Mouse (Mus musculus): ENCODE data around the gene Prss2.
"Not testable (repeated sequence)": the region's sequence is repeated elsewhere in the genome, so short reads cannot be mapped to it uniquely, and the experiment has no call there.

Gene Prss2

DNA sequence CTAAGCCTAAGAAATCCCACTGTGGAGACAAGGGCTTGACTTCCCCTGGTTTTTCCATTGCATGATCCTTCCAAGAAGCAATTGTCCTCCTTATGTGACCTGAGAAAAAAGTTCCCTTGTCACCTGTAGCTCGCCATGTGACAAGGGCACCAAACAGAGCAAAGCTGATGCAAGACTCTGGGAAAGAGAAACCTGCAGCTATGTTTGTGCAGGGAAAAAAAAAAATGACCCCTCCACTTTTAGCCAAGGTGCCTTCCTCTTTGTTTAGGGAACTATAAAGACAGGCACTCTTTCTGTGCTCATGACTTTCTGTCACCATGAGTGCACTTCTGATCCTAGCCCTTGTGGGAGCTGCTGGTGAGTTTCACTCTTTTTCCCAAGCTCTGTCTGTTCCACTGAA lies at the start of gene Prss2:
Prss2 (plus strand) TSS at position 301 of the 400 bp plus-strand sequence.
- no peak for DNase-seq

DNA sequence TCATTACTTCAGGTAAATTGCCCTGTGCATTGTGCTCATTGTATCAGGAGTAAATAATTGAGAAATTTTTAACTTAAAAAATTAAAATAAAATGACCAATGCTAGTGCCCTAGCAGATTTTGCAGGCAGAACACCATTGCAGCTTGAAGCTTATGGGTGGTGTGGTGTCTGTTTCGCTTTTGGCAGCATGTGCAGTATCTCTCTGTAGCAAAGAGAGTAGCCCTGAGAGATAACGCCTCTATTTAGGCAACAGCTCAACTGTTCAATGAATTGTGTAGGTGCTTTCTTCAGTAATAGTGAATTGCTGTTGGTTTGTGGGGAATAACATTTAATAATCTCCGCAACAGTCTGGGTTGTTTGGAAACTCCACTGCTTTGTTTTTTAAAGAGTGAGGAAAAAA lies 22.2 kb upstream of the Prss2 start:
- DNase-seq: no peak

DNA sequence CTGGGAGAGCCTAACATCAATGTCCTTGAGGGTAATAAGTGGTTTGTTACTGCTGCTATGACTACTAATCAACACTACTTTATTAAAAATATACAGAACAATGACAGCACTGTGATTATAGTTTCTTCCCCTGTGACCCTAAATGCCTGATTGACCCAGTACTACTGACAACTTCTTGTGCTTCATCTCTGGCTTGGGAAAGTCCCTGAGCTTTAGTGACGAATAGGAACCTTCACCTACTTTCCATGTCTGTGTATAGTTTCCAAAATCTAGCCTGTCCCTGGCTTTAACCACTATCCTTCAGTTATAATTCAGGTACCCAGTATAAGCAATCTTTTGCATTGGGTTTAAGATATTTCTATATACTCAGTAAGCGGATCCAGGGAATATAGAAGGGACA lies 16.7 kb upstream of the Prss2 start:
- DNase-seq: no peak

DNA sequence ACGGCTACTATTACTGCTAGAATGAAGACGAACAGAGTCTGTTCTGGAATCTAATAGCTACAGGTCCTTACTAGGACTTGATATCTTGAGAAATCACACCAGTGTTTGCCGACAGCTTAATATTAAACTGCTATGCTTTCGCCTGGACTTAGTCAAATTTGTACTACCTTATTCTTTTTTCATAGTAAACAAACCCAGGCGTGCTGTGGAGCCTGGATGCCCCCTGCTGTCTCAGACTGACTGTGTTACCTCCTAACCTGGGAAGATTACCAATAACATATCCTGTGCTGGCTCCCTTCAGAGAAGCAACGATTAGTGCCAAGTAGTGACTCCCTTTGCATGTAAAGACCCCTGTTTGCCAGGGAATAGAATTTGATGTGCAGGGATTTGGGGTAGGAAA lies 16.3 kb upstream of the Prss2 start:
- no peak for DNase-seq

DNA sequence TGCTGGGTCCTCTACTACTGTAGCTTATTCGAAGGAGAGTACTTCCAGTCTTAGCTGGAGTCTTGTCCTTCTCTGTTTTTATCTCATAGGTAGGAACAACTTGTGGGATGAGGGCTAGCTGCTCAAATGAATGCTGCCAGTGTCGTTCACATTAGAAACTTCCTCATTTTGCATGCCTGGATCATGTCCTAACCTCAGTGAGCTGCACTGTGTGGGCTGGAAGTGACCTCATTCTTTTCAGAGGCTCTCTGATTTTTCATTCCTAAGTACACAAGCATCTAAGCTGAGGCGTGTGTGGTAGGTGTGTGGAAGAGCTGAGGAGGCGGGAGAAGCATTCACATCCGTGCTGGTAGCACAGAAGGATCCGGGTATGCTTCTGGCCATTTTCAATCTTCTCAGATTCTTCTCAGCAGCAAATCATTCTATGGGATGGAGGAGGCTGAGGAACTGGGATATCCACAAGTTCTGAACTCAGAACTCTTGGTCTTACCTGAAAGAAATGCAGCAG lies 3.5 kb upstream of the Prss2 start:
- no peak for DNase-seq

DNA sequence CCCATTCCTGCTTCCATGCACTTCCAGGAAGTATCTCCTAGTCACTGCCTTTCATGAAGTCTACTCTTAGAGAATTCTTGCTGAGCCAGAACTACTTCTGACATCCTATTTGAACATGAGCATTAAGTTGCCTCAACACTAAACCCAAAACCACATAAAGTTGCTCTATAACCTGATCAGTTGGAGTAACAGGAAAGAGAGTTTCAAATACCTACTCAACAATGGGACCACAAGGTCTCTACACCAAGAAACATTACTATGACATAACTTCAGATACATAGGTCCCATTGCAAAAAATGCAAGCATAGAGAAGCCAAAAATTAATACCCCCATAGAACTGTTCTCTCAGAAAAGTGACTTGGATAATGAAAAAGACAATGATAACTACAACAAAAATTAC lies 4.9 kb downstream of the Prss2 start:
- DNase-seq: no peak

DNA sequence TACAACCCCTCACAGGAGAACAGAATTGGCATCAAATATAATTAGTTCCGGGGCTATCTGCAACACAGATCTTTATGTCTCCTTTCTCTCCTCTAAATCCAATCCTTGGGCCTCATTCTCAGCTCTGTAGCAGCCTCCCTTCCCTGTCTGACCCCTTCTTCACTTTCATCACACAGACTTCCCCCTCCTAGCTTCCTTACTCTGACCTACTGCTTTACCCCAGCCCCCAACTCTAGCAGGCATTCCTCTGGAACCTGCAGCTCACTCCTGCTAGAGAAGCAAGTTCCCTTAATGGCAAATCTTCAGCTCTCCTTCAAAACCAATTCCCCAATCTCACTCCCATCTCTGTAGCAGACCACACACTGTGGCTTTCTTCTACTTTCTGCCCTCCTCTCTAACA lies 5.8 kb downstream of the Prss2 start:
- no peak for DNase-seq

DNA sequence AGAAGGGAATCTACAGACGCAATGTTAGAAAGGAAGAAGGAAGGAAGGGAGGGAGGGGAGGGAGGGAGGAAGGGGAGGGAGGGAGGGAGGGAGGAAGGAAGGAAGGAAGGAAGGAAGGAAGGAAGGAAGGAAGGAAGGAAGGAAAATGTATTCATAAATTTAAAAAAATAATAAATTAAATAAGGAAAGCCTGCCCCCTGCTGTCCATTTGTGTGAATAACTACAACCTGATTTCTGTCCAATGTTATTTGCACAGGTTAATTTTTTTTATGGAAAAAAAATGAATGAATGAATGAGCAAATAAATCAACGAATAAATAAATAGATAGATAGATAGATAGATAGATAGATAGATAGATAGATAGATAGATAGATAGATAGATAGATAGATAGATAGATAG lies 8.4 kb downstream of the Prss2 start:
- DNase-seq: not testable (repeated sequence)

DNA sequence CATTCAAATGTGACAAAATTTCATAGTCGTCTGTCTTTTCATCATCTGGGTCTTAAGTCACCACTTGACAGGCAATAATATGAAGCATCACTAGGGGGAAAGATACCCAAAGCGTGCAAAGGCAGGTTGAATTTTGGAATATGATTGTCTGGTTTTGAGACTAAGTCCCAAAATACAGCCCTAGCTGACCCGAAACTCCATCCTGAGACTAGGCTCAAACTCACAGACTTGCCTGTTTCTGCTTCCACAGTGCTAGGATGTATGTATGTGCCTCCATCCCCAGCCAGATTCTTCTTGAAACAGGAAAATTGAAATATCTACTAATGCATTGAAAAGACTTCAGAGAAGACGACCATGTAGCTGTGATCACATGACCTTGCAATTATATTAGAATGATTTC lies 10.6 kb downstream of the Prss2 start:
- no peak for DNase-seq

DNA sequence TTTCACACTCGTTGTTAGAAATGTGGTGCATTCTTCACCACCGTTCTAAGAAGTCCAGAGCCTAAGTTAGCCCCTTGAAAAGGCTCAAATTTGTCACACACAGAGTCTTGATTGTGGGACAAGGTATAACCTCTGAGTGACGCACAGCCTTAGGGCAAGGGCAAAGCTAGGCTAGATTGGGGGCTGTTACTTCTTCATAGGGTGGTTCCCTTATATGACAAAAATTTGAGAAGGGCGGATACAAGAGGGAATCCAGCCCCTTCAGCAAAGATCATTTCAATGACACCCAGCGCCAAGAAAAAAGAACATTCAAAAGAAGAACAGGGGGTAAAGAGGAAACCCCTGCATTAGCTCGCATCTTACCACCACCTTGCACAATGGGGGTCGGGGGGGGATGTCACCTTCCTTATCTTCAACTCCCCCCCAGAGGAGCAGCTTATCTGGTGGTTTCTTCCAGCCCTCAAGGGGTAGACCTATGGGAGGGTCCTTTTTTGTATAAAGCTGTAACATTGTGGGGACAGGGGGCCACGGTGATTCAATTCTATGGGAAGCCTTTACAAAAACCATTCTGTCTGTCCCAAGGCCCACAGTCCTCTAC lies 11.2 kb downstream of the Prss2 start:
- DNase-seq: no peak

DNA sequence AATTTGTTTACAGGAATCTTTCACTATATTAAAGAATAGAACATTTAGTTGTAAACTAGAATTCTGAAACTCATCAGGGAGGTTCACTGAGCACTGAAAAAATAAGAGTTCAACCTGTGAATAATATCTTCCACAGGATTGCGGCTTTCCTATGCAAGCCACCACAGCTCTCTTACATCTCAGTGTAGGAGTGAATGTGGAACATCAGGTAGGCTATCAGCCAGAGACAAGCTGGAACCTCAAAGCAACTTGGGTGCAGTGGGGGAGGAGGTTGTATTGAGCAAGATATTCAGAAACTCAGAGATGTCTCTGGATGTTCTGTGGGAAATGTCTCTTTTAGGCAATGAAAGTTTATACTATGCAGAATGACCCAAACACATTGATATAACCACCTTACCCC lies 15.8 kb downstream of the Prss2 start:
- no peak for DNase-seq

DNA sequence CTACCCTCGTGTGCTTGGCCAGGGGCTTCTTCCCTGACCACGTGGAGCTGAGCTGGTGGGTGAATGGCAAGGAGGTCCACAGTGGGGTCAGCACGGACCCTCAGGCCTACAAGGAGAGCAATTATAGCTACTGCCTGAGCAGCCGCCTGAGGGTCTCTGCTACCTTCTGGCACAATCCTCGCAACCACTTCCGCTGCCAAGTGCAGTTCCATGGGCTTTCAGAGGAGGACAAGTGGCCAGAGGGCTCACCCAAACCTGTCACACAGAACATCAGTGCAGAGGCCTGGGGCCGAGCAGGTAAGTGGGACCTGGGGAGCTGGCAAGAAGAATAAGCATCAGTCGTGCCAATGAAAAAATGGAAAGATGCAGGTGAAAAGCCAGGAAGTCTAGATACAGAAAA lies 16.7 kb downstream of the Prss2 start:
- not testable (repeated sequence) for DNase-seq

DNA sequence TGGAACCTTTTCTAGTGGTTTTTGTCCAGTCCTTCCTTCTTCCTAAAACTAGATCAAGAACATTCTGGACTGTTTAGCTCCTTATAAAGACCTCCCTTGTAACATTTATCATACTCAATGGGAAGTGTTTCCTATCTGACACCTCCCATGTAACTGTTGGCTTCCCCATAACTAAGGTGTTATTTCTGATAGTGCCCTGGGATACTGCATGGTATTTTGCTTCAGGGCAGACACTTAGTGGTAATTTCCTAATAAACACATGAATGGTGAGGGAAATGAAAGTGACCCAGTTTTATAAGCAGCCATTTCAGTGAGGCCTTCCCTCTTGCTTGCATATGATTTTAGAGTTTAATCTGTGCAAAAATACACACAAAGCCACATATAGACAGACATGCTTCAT lies 19.2 kb downstream of the Prss2 start:
- no peak for DNase-seq

DNA sequence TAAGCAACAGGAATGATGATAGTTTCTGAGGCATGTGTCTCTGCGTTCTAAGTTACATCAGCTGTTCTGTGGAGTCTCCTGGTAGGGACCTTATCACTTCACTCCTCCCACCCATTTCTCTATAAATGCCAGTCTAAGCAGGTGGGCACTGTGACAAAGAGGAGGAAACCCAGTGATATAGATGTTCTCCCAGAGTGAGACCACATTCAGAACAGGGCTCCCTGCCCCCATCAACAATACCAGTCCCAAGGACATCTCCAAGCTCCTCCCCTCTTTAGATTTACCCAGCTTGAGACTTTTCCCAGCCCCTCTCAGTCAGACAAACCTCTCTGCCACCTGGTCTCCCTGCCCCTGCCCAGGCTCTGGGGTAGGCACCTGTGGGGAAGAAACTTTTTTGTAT lies 20.2 kb downstream of the Prss2 start:
- no peak for DNase-seq

DNA sequence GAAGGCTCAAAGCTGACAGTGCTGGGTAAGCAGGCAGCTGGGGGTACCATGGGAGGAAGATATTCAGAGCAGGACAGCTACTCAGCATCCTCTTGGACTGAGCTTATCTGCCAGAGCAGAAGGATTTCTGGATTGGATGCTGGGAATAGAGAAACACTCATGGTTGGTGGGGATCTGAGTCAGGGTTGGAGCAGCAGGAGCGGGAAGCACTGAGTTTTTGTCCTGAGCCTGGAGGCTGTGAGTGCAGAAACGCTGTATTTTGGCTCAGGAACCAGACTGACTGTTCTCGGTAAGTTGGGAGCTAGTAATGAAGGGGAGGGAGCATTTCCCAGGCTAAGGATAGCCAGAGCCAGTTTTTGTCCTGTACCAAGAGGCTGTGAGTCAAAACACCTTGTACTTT lies 21.4 kb downstream of the Prss2 start:
- DNase-seq: no peak

DNA sequence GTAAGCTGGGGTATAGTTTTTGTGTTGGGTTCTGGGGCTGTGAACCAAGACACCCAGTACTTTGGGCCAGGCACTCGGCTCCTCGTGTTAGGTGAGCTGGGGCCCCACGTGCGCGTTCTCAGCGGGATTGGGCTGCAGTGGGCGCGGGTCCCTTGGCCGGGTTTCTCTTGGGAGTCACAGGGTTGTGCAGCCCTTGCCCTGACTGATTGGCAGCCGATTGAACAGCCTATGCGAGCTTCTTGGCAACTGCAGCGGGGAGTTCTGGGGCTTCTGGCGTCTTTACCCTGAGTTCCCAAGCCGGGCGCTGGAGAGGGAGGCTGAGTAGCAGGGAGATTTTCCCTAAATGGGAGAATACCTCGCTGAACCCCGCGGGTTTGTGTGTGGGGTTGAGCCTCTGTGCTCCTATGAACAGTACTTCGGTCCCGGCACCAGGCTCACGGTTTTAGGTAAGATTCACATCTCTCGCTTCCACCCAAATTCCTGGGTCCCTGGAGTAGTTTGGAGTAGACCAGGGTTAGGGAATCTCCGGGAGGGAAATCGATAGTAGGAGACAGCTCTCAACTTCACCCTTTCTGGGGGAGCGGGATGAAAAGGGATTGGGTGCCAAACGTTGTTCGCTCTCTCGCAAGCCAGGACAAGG lies 21.9 kb downstream of the Prss2 start:
- DNase-seq: no peak

DNA sequence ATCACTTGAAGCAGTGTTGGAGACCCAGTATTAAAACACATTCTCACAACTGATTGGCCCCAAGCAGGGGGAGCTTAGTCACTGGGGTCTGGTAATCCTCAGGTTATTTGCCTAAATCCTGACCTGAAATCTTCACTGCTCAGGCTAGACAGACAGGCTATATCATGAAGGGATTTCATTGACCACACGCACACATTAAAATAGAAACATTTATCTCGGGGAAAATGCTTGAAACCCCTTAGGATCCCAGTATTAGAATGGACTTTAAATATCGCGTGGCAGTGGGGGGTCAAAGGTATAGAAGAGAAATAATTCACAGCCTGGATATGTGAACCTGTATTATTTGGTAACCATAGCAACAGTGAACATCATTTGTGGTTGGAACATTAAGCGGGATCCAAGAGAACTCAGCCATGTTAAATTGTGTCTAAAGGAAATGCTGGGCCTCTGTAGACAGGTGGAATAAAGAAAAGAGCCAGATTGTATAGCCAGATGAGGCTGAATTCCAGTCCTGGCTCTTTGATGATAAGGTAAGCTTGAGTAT lies 22.9 kb downstream of the Prss2 start:
- DNase-seq: no peak

DNA sequence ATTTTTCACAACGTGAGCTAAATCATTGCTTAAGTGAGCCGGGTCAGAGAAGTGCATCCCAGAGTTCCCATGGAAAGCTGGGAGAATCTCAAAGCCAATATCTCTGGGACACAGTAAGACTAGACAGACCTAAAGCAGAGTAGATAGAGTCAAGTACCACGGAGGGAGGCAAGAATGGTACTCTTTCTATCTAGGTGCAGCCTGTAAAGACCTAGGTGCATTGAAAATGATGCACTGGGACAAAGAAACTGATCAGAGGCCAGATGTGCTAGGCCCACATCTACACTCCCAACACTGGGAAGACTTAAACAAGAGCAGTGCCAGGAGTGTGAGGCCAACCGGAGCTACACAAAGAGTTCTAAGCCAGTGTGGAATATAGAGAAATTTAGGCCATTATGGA lies 23.7 kb downstream of the Prss2 start:
- no peak for DNase-seq

DNA sequence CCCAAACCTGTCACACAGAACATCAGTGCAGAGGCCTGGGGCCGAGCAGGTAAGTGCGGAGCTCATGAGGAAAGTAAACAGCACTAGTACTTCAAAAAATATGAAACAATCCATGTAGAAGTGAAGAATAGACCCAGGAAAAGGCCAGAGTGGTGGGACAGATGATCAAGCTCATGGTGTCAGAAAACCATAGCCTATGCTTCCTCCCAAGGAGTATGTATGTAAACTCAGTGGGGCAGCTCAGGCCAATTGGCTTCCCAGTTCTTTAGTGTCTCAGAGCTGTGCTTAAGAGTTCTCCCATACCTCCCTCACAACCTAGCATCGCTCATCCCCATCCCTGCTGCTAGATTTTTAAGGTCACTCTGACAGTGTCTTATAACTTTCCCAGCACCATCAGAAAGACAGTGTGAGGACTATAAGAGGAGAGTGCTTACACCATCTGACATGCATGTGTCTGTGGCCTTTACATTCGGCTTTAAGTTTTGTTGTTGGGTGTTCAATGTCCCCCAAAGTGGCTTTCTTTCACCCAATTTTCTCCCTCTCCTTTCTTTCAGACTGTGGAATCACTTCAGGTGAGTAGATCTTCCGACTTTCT lies 25.6 kb downstream of the Prss2 start:
- DNase-seq: no peak

DNA sequence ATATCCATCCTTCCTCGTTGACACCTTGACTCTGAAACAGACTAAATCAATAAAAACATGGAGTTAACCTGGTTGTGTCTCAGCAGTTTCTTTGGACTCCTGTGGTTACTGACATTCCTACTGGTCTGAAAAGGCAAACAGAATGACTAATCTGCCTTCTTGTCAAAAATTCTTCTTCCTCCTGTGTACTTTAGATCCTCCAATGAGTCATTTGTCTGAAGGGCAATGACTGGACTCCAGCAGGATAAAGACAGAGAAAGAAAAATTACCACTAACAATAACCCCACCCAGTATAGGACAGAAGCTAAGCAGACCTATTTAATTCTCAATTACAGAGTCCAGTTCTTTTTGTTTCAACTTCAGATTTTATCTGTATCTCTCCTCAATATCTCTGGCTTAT lies 26.7 kb downstream of the Prss2 start:
- DNase-seq: no peak

DNA sequence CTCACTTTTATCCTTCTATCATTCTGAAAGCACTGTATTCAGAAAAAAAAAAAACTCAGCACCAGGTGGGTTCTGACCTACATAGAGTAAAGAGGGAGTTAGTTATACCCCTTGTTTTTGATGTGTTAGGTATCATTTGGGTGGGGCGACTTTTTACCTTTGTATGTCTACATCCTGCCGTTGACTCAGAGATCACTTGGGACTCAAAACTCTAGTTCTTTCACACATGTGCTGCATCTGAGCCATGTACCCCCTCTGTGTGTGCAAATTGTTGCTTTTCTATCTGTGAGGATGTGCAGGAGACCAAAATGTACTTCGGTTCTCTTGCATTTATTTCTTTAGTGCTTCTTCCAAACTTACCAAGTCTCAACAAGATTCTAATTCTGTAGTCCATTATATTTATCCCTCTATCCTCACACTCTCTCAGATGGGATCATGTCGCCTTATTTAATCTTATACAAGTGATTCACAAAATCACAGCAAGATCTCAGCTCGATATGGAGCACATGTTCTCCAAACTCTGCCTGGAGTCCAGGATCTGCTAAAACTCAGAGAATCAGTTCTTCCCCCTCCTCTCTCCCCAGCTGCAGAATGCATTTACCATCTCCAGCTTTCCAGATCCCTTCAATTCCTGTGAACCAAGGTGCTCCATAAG lies 31.9 kb downstream of the Prss2 start:
- DNase-seq: no peak

DNA sequence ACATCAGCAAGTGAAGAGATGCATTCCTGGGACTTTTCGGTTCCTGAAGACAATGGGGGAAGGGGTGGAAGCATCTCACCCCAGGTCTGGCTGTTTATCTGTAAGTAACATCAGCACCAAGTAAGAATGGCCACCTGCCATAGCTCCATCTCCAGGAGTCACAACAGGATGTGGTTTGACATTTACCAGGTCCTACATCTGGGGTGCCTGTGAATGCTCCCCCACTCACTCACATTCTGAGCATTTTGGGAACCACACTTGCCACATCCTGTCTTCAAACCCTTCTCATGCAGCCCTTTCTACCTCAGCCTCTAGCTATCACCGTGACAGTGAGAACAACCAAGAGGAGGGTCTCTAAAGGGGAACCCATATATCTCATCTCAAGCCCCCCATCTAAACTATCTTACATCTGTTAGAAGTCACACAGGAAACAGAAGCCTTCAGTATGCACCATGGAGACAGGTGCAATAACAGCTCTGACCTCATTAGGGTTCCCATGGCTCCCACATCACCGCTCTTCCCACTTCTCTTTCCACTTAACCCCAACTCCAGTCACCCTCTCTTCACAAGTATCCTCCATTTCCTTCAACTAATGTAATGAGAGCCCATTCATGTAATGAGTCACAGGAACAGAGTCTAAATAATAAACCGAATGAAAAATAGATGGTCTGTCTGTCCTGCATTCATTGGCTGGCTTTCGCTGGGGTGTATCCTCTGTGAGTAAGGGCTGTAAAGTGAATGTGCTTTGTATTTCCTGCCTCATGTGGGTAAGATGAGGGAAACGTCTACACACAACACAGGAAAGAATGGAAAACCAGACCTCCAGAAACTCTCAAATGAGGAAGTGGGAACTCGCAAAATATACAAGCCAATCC lies 32.9 kb downstream of the Prss2 start:
- peak; percentile 28 for DNase-seq

DNA sequence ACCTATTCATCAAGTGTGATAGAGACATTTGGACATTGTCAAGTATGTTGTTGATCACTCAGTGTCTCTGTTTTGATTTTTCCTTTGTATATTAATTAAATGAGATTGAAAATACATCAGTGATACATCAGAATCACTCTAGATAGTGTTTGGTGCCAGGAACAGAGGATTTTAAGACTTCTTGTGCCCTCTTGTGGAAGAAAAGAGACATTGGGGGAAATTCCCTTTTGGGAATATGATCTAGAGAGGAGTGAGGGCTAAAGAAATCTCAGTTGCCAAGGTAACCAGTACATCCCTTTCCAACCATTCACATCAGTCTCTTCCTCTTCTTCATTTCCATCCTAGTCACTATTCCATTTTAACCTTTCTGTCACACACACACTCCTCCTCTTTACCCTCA lies 34.8 kb downstream of the Prss2 start:
- DNase-seq: no peak
